Mouse (Mus musculus): ENCODE measurements around the gene Prom2.

The Prom2 gene

GRCm38 (mm10) chr2:127541185-127541584 is at the start of gene Prom2:
Gene Prom2, minus strand, starts transcription at chr2:127541467.
- DNase-seq = no peak

GRCm38 (mm10) chr2:127590840-127591239 is 49.6 kb upstream of the Prom2 start:
- peak; percentile 61 for DNase-seq

- DNase-seq = peak; percentile 69
Observed at GRCm38 (mm10) chr2:127590204-127590603, 48.9 kb upstream of the Prom2 start.

- DNase-seq = no peak
Observed at GRCm38 (mm10) chr2:127588897-127589296, 47.6 kb upstream of the Prom2 start.

- no peak for DNase-seq
Observed at GRCm38 (mm10) chr2:127587514-127587844, 46.2 kb upstream of the Prom2 start.

DNA sequence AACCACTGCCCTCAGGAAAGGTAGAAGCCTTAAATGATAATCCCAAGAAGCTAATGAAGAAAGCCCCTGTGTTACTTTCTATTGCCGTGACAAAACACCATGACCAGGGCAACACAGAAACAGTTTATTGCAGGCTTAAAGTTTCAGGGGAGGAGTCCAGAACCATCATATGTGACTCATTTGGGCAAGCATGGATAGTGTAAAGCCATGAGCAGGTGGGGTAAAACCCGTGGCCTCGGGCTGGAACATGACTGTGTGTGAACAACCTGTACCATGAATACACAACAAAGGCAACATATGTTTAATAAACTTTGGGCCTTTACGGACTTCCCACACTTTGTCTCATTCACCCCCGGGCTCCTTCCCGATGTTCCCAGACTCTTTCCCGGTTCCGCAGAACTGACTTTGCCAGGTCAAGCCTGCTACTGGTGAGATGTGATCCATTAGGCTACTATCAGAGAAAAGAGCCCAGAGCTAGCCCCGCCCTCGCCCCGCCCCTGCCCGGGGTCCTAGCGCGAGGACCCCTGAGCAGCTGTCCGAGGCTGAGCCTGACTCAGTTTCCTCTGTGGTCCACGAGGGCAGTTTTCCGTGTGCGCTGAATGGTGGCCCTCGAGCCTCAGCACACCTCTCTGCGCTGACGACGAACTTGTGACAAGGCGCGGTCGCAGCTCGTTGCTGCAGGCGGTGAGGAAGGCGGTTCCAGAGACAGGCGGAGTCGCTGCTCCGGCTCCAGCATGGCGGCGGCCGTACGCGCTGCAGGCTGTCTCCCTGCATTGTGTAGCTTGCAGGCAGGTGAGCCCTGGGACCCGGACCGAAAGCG is 45.6 kb upstream of the Prom2 start, which contains the start of the genes Zfp661 and Mrps5:
TSS of gene Zfp661 (minus strand) at position 401 of the 820 bp plus-strand sequence.
TSS of gene Mrps5 (plus strand) at position 529 of the 820 bp plus-strand sequence.
- DNase-seq = peak; percentile 85

- DNase-seq = peak; percentile 92
Observed at GRCm38 (mm10) chr2:127584436-127584858, 43.2 kb upstream of the Prom2 start.

DNA sequence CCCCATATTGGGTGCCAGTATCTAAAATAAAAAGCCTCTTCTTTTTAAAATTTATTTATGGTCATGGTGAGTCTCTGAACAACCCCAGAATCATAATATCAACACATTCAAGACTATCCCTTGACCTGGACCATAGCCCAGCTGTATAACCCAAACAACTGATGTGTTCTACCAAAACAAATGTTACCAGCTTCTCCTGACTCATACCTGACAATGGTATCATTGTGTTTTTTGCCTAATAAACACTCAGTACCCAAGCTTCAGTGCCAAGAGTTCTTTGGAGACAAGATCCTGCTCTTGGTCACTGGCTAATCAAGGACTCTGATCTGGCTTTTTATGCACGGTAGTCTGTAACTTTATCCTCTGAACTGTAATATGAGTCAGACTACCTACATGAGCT is 32.1 kb upstream of the Prom2 start:
- DNase-seq = no peak

DNA sequence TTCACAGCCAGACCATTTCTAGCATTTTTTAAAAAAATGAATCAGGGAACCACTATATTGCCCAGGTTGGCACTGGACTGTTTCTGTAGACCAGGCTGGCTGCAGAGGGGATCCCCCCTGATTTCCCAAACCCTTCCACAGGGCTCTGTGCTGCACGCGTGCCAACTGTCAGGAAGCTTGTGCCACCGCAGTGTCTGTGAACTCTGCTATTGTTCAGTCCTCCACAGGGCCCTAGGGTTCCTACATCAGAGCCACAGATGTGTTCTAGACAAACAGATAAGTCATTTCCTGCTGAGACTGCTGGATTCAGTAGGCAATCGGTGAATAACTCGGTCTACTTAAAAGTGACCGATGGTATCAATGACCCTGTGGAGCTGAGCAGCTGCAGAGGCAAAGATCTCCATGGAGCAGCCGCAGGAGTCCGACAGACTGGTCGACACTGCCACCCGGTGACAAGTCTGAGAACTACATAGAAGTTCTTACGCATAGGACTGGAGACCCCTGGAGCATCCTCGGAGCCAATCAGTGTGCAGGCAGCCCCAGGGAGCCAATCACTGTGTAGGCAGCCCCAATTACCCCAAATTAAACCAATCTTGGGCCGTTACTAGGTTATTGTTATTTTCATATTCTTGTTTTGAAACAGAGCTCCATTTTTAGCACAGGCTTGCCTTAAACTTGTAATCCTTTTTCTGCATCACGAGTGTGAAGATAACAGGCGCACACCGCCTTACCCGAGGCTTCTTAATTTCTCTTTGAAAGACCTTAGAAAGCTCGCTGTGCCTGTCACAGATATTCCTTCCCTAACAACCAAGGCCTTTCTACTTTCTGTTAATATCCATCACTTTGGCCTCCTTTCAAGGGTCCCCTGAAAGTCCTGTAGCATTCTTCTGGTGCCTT is 18.1 kb upstream of the Prom2 start:
- peak; percentile 92 for DNase-seq

- DNase-seq = peak; percentile 35
Observed at GRCm38 (mm10) chr2:127551078-127551477, 9.8 kb upstream of the Prom2 start.

DNA sequence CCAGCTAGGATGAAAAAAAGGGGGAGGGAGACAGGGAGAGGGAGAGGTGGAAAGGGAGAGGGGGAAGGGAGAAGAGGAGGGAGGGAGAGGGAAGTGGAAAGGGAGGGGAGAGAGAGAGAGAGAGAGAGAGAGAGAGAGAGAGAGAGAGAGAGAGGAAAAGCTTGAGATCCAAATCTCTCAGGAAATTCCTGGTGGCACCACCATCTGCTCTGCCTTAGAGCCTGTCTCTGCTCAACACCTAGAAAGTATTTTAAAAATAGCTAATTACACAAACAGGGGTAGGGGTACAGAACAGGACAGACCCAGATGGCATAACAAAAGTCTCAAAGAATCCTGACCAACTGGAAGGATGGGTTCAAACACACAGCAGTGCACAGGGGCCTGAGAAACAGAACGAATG is 9.2 kb upstream of the Prom2 start:
- DNase-seq = no peak

GRCm38 (mm10) chr2:127549711-127550110 is 8.4 kb upstream of the Prom2 start:
- no peak for DNase-seq

GRCm38 (mm10) chr2:127548342-127549074 is 7.2 kb upstream of the Prom2 start:
- DNase-seq = no peak

DNA sequence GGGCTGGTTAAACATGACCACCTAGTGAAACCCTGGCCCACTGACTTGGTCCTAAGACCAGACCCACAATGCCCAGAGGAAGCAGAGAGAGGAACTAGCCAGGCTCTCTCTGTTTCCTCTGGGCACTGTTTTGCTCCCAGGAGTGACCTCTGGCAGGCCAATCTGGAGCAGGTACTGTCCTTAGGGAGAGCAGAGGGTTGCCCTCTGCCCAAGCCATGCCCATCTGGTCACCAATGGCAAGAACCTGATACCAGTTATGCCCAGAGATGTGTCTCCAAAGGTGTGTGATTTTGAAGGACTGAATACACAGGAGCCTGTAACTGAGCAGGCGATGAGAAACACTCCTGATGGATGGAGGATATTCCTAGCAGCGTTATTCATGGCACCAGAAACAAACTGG is 430 bp upstream of the Prom2 start:
- DNase-seq = no peak

DNA sequence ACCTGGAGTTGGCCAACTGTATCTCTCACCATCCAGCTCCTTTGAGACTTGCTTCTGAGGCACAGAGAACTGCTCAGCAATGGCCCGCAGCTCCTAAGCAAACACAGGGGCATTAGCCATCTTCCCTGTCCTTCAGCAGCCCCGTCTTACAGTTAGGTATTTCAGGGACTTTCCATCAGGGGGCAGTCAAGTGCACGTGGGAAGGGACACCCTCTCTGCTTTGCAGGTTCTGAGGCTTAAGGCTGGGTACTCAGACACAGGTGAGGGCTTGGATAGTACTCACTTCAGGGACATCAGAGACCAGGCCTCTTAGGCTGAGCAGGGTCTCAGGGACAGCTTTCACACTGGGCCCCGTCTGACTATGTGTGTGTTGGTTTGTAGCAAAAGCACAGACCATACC is 1.8 kb downstream of the Prom2 start:
- peak; percentile 40 for DNase-seq

- no peak for DNase-seq
Observed at GRCm38 (mm10) chr2:127537548-127537947, 3.7 kb downstream of the Prom2 start.

DNA sequence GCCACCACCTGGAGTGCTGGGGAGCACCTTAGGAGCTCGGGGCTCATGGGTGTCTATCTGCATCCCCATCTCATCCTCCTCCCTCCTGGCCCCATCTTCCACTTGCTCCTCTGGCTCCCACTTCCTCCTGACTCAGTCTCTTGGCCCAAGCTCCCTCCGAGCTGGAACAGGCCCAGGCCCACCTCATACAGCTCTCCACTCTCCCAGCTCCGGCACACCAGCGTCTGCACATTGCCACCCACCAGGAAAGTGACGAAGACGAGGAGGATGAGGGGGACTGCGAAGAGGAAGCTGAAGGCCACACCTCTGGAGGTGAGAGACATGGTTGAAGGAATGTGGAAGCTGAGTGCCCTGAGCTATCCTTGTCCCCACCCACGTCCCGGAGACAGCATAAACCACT is 5.9 kb downstream of the Prom2 start:
- DNase-seq = no peak

- peak; percentile 11 for DNase-seq
Observed at GRCm38 (mm10) chr2:127532379-127532778, 8.9 kb downstream of the Prom2 start.

- no peak for DNase-seq
Observed at GRCm38 (mm10) chr2:127531592-127531991, 9.7 kb downstream of the Prom2 start.

- no peak for DNase-seq
Observed at GRCm38 (mm10) chr2:127530418-127530817, 10.8 kb downstream of the Prom2 start.

DNA sequence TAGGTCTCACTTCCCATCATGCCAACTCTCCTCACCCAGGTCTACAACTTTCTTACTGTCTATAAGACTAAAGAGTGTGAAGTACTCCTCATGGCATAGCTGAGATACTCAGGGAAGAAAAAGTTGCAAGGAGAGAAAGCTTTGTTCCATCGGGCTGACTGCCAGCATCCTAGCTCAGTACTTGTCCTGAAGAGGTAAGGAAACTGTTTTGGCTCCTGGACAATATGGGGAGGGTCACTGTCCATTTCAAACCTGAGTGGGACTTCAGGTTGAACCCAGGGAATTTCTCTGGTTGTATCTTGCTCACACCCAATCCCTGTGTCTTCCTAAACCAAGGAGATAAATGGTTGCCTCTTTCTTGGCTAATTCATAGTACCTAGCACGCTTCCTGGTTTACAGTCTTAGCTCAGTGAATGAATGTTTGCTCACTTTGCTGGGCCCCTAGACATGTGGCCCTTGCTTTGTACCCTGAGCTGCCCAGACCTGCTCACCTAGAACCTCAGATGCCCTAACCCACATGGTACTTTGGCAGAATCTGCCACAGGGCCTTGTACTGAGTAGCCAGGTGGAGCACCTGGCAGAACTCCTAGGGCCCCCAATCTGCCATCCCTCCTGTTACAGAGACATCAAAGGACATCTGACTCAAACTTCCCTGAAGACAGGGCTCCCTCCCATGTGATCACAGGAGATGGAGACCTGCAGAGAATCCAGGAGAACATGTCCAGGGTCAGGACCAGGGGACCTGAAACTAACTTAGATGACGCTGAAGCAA is 16.1 kb downstream of the Prom2 start:
- no peak for DNase-seq

Data from thymus, postnatal 14 days (tissue).